Mouse (Mus musculus): ENCODE measurements around the gene Tpbg.

GRCm38 (mm10) chr9:85861065-85861464 is 18.9 kb downstream of the Tpbg start:
- TF ChIP-seq POLR2A (IDR thresholded peaks at IDR 0.05; ENCODE audit: low read depth, low read length) (no peak), CTCF (IDR thresholded peaks at IDR 0.05; ENCODE audit: extremely low read depth, insufficient read depth, insufficient read length, insufficient replicate concordance) (no peak)

Measured in spleen, adult 2 months (tissue).